Mouse (Mus musculus): ENCODE results near the gene Trarg1. TPM values are rescaled to one million over a fixed set of nuclear protein-coding genes. Genes with fewer than 3 reads are reported as not detected.

Trarg1 gene
- polyA plus RNA-seq, 1 experiment from 2014 or later, result 0.56 TPM

DNA sequence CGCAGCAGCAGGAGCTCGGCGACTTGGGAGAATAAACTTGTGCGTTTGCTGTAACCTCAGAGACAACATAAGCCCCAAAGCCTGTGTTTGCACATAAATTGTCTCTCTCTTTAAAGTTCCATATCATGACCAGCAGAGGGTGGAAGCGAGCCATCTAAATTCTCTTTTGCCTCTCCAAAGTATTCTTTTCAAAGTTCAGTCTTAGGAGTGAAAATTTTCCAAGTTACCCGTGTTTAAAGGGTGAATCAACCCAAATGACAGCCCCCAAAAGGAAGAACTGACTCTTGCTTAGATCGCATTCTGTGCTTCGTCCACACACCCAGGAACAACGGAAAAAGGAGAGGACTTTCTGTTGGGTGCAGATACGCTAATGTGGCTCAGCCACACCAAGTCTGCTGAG lies 24.5 kb upstream of the Trarg1 start:
- H3K4me2 ChIP-seq (replicated peaks), result no peak overlapping the region

GRCm38 (mm10) chr11:76657450-76657970 lies 22.1 kb upstream of the Trarg1 start:
- Histone ChIP-seq H3K9me3 (no peaks in the 10 kb centered on the region), H3K27me3 (peaks cover 7% of the 10 kb centered on the region; the same call in 1 of the 2 replicates), H3K9ac (replicated peaks) (no peak overlapping the region), H3K27ac (replicated peaks) (no peak overlapping the region), H3K4me1 (no peaks in the 10 kb centered on the region), H3K4me2 (replicated peaks) (no peak overlapping the region), H3K36me3 (no peaks in the 10 kb centered on the region), H3K4me3 (no peak overlapping the region)
- 37% methylated on average over 4 of the region's 4 CpGs for WGBS
- no peak for ATAC-seq (replicated peaks)

More for the DNA sequence above, 24.5 kb upstream of the Trarg1 start:
- Histone ChIP-seq H3K9me3 (no peaks in the 10 kb centered on the region), H3K4me1 (no peaks in the 10 kb centered on the region), H3K9ac (replicated peaks) (no peak overlapping the region), H3K4me3 (no peak overlapping the region), H3K27me3 (peaks cover 19% of the 10 kb centered on the region; the same call in 1 of the 2 replicates), H3K27ac (replicated peaks) (no peak overlapping the region), H3K36me3 (no peaks in the 10 kb centered on the region)
- WGBS, result 4% methylated on average over 10 of the region's 10 CpGs
- no peak for ATAC-seq (replicated peaks)

GRCm38 (mm10) chr11:76659138-76659930 lies 20.3 kb upstream of the Trarg1 start:
- H3K4me2 ChIP-seq (replicated peaks), result no peak overlapping the region
- H3K4me1 ChIP-seq, result no peaks in the 10 kb centered on the region
- no peaks in the 10 kb centered on the region for H3K36me3 ChIP-seq
- no peak for ATAC-seq (replicated peaks)
- H3K4me3 ChIP-seq, result no peak overlapping the region
- 81% methylated on average over 14 of the region's 14 CpGs for WGBS
- H3K27ac ChIP-seq (replicated peaks), result no peak overlapping the region
- no peaks in the 10 kb centered on the region for H3K9me3 ChIP-seq
- no peak overlapping the region for H3K9ac ChIP-seq (replicated peaks)
- H3K27me3 ChIP-seq, result peaks cover 15% of the 10 kb centered on the region

GRCm38 (mm10) chr11:76661790-76662468 lies 17.7 kb upstream of the Trarg1 start:
- Histone ChIP-seq H3K27me3 (peaks cover 32% of the 10 kb centered on the region), H3K4me3 (no peak overlapping the region), H3K27ac (replicated peaks) (no peak overlapping the region), H3K4me2 (replicated peaks) (no peak overlapping the region), H3K36me3 (no peaks in the 10 kb centered on the region), H3K9ac (replicated peaks) (no peak overlapping the region), H3K9me3 (no peaks in the 10 kb centered on the region), H3K4me1 (peaks cover 8% of the 10 kb centered on the region; the same call in 1 of the 2 replicates)
- WGBS, result 71% methylated on average over 7 of the region's 7 CpGs
- no peak for ATAC-seq (replicated peaks)

- Histone ChIP-seq H3K36me3 (no peaks in the 10 kb centered on the region), H3K9ac (replicated peaks) (peak overlapping the region; percentile 43), H3K27ac (replicated peaks) (no peak overlapping the region), H3K4me3 (peak overlapping the region; percentile 39), H3K4me1 (peaks cover 8% of the 10 kb centered on the region; the same call in 1 of the 2 replicates), H3K27me3 (peaks cover 67% of the 10 kb centered on the region), H3K4me2 (replicated peaks) (peak overlapping the region; percentile 68), H3K9me3 (no peaks in the 10 kb centered on the region)
- 8% methylated on average over 35 of the region's 35 CpGs for WGBS
- ATAC-seq (replicated peaks), result no peak
Observed at GRCm38 (mm10) chr11:76666002-76666649, 13.5 kb upstream of the Trarg1 start.

GRCm38 (mm10) chr11:76667807-76668206 lies 11.8 kb upstream of the Trarg1 start:
- Histone ChIP-seq H3K27ac (replicated peaks) (no peak overlapping the region), H3K4me2 (replicated peaks) (no peak overlapping the region), H3K9ac (replicated peaks) (no peak overlapping the region), H3K4me3 (no peak overlapping the region), H3K9me3 (no peaks in the 10 kb centered on the region), H3K36me3 (no peaks in the 10 kb centered on the region), H3K4me1 (peaks cover 18% of the 10 kb centered on the region), H3K27me3 (peaks cover 83% of the 10 kb centered on the region)
- 39% methylated on average over 4 of the region's 4 CpGs for WGBS
- ATAC-seq (replicated peaks), result no peak

GRCm38 (mm10) chr11:76671871-76672475 lies 7.6 kb upstream of the Trarg1 start, which contains the start of gene Bhlha9:
Gene Bhlha9 (plus strand): TSS chr11:76672470.
- Histone ChIP-seq H3K9ac (replicated peaks) (peak within 1 kb of the TSS; percentile 58), H3K27ac (replicated peaks) (no peak within 1 kb of the TSS), H3K36me3 (no peaks in the 10 kb centered on the region), H3K4me2 (replicated peaks) (peak within 1 kb of the TSS; percentile 72), H3K4me1 (peaks cover 13% of the 10 kb centered on the region; the same call in 1 of the 2 replicates), H3K9me3 (no peaks in the 10 kb centered on the region), H3K4me3 (peak within 1 kb of the TSS; percentile 41), H3K27me3 (peaks cover 75% of the 10 kb centered on the region)
- no peak for ATAC-seq (replicated peaks)
- 62% methylated on average over 15 of the region's 15 CpGs for WGBS

DNA sequence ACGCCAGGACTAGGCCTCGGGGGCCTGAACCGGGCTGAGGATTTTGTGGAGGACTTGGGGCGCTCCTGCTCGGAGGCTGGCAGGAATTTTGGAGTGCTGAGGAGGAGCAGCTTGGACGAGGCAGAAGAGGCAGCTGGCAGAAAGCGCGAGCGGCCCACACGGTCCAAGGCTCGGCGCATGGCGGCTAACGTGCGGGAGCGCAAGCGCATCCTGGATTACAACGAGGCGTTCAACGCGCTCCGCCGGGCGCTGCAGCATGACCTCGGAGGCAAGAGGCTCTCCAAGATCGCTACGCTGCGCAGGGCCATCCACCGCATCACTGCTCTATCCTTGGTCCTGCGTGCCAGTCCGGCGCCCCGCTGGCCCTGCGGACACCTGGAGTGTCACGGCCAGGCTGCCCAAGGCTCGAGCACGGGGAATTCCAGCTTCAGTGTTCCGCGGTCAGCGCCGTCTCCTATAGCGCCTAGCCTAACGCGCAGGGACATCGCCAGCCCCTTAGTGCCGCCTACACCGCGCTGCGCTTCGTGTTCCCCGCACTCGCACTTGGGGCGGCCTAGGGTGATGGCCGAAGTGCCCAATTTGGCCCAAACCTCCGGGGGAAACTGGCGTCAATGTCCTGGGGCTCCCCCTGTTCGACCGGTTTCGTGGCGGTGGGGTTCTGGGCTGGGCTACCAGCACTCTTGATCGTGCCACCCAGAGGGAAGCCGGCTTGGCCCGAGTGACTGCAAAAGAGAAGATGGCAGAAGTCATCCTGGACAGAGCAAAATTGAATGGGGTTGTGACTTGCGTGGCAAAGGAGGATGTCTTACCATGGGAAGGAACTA lies 6.8 kb upstream of the Trarg1 start:
- no peak for ATAC-seq (replicated peaks)
- H3K9me3 ChIP-seq, result no peaks in the 10 kb centered on the region
- H3K4me2 ChIP-seq (replicated peaks), result peak overlapping the region; percentile 72
- H3K9ac ChIP-seq (replicated peaks), result peak overlapping the region; percentile 58
- no peak overlapping the region for H3K27ac ChIP-seq (replicated peaks)
- peaks cover 68% of the 10 kb centered on the region for H3K27me3 ChIP-seq
- H3K36me3 ChIP-seq, result no peaks in the 10 kb centered on the region
- 2% methylated on average over 63 of the region's 64 CpGs for WGBS
- H3K4me1 ChIP-seq, result peaks cover 13% of the 10 kb centered on the region; the same call in 1 of the 2 replicates
- peak overlapping the region; percentile 41 for H3K4me3 ChIP-seq

GRCm38 (mm10) chr11:76674199-76674598 lies 5.4 kb upstream of the Trarg1 start:
- 58% methylated on average over 8 of the region's 8 CpGs for WGBS
- H3K4me1 ChIP-seq, result peaks cover 13% of the 10 kb centered on the region; the same call in 1 of the 2 replicates
- H3K9ac ChIP-seq (replicated peaks), result no peak overlapping the region
- no peaks in the 10 kb centered on the region for H3K36me3 ChIP-seq
- no peaks in the 10 kb centered on the region for H3K9me3 ChIP-seq
- no peak for ATAC-seq (replicated peaks)
- H3K4me2 ChIP-seq (replicated peaks), result no peak overlapping the region
- no peak overlapping the region for H3K27ac ChIP-seq (replicated peaks)
- peaks cover 57% of the 10 kb centered on the region for H3K27me3 ChIP-seq
- H3K4me3 ChIP-seq, result no peak overlapping the region

DNA sequence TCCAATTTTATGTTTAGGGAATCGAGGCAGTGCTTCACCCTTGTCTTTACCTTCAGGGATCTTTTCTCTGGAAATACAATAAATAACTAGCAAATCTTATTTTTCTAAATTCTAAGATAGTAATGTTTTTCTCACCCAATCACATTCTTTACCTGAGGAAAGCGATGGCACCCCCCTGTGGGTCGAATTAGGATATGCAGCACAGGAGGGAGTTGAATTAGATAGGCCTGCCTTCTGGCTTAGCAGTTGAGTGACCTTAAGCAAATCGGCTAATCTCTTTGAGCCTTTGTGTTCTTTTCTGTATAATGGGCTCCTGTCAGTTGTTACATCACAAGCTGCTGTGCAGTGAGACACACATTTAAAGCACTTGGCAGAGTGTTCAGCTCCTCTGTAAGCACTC lies 4.9 kb upstream of the Trarg1 start:
- no peaks in the 10 kb centered on the region for H3K9me3 ChIP-seq
- no peak overlapping the region for H3K4me2 ChIP-seq (replicated peaks)
- no peak overlapping the region for H3K9ac ChIP-seq (replicated peaks)
- WGBS, result 40% methylated on average over 4 of the region's 4 CpGs
- H3K27ac ChIP-seq (replicated peaks), result no peak overlapping the region
- peaks cover 13% of the 10 kb centered on the region; the same call in 1 of the 2 replicates for H3K4me1 ChIP-seq
- peaks cover 54% of the 10 kb centered on the region for H3K27me3 ChIP-seq
- no peak overlapping the region for H3K4me3 ChIP-seq
- no peak for ATAC-seq (replicated peaks)
- H3K36me3 ChIP-seq, result no peaks in the 10 kb centered on the region

GRCm38 (mm10) chr11:76685604-76686003 lies 6.0 kb downstream of the Trarg1 start:
- no peaks in the 10 kb centered on the region for H3K4me1 ChIP-seq
- 0 out of 2 replicates have a peak, but pooled peaks cover 3% of the 10 kb centered on the region for H3K27me3 ChIP-seq
- no peaks in the 10 kb centered on the region for H3K9me3 ChIP-seq
- no peak overlapping the region for H3K27ac ChIP-seq (replicated peaks)
- 85% methylated on average over 2 of the region's 2 CpGs for WGBS
- ATAC-seq (replicated peaks), result no peak
- no peak overlapping the region for H3K4me2 ChIP-seq (replicated peaks)
- no peaks in the 10 kb centered on the region for H3K36me3 ChIP-seq
- H3K4me3 ChIP-seq, result no peak overlapping the region
- H3K9ac ChIP-seq (replicated peaks), result no peak overlapping the region

Data from forebrain, embryonic 15.5 days (tissue).